Mouse (Mus musculus) erythroblast, embryonic 14.5 days (primary cell): Measurements from ENCODE around the gene Cd63.

ENCODE experiments used
- GATA1 ChIP-seq: IDR thresholded peaks from 2 replicates; pipeline ENCODE4 v1.6.1; 2012; ENCODE audit warnings: low read length, inconsistent platforms, mixed read lengths
- TAL1 ChIP-seq: IDR thresholded peaks from 3 replicates; pipeline ENCODE4 v1.6.1; 2012; ENCODE audit warnings: low read length, inconsistent platforms, mixed read lengths

- TF ChIP-seq TAL1 (no peak), GATA1 (no peak)
Observed at GRCm38 (mm10) chr10:128945675-128946074, 44.9 kb downstream of the Cd63 start.
